Mouse (Mus musculus): Measurements from ENCODE around the gene Rab3a. TPM values are rescaled to one million over a fixed set of nuclear protein-coding genes. Genes with fewer than 3 reads are reported as not detected.

Gene Rab3a
- total RNA-seq, 2 experiments from 2014 or later = 1.6 to 5.5 TPM

GRCm38 (mm10) chr8:70772075-70772474 lies 17.6 kb downstream of the Rab3a start:
- ATAC-seq (replicated peaks; ENCODE audit: poor library complexity, severe bottlenecking) = no peak

DNA sequence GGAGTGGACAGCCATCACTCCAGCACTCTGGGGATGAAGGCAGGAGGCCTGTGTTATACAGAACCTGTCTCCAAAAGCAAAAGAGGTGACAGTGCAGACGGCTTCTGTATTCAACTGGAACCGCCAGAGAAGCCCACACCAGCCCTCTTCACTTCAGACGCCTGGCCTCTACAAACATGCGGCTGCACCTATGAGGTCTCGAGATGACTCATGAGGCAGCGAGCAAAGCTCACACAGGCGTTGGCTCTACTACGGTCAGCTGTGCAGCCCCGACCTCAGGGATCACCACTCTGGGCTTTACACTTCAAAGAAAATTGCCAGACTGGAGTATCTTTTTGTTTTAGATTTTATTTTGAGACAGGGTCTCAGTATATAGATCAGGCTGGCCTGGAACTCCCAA lies 18.4 kb downstream of the Rab3a start:
- no peak for ATAC-seq (replicated peaks; ENCODE audit: poor library complexity, severe bottlenecking)

GRCm38 (mm10) chr8:70773410-70773809 lies 18.9 kb downstream of the Rab3a start:
- no peak for ATAC-seq (replicated peaks; ENCODE audit: poor library complexity, severe bottlenecking)

GRCm38 (mm10) chr8:70773833-70774232 lies 19.4 kb downstream of the Rab3a start:
- no peak for ATAC-seq (replicated peaks; ENCODE audit: poor library complexity, severe bottlenecking)

DNA sequence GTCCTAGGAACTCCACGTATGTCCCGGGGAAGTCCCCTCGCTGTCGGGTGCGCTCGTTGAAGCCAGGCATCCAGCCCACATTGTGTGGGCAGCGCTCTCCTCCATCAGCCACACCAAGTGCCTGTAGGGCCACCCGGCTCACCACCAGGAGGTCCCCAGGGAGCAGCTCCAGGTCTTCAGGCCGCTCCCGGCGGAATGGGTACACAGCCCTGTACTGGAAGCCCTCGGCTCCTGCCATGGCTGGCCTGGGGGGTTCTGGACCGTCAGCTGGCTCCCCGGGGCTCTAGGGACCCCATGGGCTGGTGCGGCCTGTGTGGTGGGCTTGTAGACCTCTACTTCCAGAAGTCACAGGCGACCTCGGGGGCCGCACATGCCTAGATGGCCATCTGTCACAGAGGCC lies 20.3 kb downstream of the Rab3a start:
- no peak for ATAC-seq (replicated peaks; ENCODE audit: poor library complexity, severe bottlenecking)

- ATAC-seq (replicated peaks; ENCODE audit: poor library complexity, severe bottlenecking) = no peak
Measured at GRCm38 (mm10) chr8:70775227-70775626, 20.7 kb downstream of the Rab3a start.

- no peak for ATAC-seq (replicated peaks; ENCODE audit: poor library complexity, severe bottlenecking)
Measured at GRCm38 (mm10) chr8:70775851-70776495, 21.5 kb downstream of the Rab3a start.

GRCm38 (mm10) chr8:70776496-70777444 lies 22.3 kb downstream of the Rab3a start, which contains the start of gene Pik3r2:
TSS of gene Pik3r2 (minus strand) at chr8:70776713.
- ATAC-seq (replicated peaks; ENCODE audit: poor library complexity, severe bottlenecking) = peak; percentile 83

GRCm38 (mm10) chr8:70780093-70780492 lies 25.6 kb downstream of the Rab3a start:
- no peak for ATAC-seq (replicated peaks; ENCODE audit: poor library complexity, severe bottlenecking)

DNA sequence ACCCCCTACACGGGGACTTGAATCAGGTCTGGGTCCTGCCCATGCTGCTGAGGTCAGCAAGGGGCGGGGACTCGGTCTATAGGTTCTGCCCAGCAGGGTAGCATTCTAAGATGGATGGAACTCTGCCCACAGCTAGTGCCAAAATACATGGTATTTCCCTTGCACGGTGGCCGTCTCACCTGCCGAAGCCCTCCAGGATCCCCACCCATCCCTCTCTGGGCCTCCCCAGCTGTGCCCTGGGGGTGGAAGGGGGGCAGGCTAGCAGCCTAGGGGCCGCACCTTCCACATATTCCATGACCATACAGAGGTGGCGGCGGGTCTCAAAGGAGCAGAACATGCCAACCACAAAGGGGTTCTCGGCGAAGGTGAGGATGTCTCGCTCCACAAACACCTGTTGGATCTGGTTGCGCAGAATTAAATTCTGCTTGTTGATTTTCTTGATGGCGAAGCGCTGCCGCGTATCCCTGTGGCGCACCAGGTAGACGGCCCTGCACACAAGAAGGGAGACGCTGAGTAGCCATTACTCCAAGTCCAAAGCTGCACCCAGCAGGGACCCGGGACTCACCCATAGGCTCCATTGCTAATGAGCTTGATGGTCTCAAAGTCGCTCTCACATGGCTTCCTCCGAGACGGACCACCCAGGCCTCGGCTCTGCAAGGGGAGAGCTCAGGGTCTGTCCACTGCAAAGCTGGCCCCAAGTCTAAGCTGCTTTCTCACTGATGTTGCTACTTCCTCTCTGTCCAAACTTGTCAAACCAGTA lies 32.0 kb downstream of the Rab3a start:
- ATAC-seq (replicated peaks; ENCODE audit: poor library complexity, severe bottlenecking) = no peak

- ATAC-seq (replicated peaks; ENCODE audit: poor library complexity, severe bottlenecking) = no peak
Measured at GRCm38 (mm10) chr8:70787051-70787445, 32.6 kb downstream of the Rab3a start.

DNA sequence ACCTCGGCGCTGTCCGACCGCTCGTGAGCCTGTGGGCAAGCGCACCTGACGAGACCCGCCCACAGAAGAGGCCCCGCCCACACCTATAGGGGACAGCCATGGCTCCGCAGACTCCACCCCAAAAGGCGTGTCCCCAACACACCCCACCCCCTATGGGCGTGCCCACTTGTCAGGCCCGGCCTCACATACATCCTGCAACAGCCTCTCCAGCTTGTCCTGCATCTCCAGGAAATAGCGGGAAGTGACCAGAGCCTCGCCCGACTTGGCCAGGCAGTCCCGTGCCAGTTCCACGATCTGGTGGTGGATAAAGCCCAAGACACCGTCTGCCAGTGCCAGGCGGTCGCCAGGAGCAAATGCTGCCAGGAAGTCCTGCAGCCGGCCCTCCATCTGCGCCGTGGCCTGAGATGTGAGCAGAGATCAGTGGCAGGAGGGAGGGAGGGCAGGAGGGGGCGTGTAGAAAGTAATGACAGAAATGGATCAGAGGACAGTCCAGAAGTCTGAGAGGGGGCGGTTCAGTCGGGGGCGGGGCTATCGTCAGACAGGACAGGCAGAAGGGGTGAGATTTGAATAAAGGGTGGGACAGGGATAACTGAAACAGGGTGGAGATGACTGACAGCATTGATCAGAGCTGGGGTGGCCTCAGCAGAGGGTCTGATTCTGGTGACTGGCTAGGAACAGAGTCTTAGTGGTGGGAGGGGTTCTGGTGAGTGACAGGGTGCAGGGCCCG lies 33.6 kb downstream of the Rab3a start:
- no peak for ATAC-seq (replicated peaks; ENCODE audit: poor library complexity, severe bottlenecking)

- no peak for ATAC-seq (replicated peaks; ENCODE audit: poor library complexity, severe bottlenecking)
Measured at GRCm38 (mm10) chr8:70789046-70789445, 34.6 kb downstream of the Rab3a start.

GRCm38 (mm10) chr8:70790846-70791245 lies 36.4 kb downstream of the Rab3a start:
- no peak for ATAC-seq (replicated peaks; ENCODE audit: poor library complexity, severe bottlenecking)

DNA sequence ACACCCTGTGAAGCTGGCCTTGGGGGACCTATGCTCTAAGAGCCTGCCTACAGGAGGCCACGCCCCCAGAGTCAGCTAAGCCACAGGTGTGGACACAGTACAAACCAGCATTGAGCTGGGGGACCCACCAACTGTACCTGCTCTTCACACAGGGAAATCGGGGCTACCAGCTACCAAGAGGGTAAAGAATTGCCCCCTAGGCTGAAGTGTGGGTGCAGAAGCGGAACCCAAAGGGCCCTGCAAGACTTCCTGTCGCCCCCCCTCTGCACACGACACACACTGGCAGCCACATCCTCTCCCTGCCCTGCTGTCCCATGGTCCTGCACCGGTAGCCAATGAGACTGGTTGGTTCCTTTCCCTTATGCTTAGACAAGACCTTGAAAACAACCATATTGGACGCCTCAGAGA lies 36.8 kb downstream of the Rab3a start:
- peak; percentile 76 for ATAC-seq (replicated peaks; ENCODE audit: poor library complexity, severe bottlenecking)

GRCm38 (mm10) chr8:70791975-70792691 lies 37.7 kb downstream of the Rab3a start:
- ATAC-seq (replicated peaks; ENCODE audit: poor library complexity, severe bottlenecking) = peak; percentile 64

- peak; percentile 13 for ATAC-seq (replicated peaks; ENCODE audit: poor library complexity, severe bottlenecking)
Measured at GRCm38 (mm10) chr8:70792700-70793099, 38.2 kb downstream of the Rab3a start.

DNA sequence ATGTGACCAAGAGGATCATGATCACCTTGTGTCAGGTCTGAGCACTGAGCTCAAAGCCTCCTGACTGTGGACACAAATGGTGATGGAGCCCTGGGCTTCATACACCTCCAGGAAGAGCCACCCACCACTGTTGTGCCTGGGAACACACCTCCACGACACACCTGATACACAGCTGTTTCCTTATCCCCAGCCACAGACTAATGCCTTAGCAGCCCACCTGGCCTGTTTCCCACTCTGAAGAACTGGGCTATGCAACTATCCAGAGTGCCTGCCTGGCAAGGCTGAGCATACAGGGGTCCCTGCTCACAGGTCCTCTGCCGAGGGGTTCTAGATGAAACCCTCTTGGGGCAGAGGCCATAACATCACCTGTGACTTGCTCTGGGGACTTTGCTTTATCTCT lies 39.7 kb downstream of the Rab3a start:
- ATAC-seq (replicated peaks; ENCODE audit: poor library complexity, severe bottlenecking) = no peak

DNA sequence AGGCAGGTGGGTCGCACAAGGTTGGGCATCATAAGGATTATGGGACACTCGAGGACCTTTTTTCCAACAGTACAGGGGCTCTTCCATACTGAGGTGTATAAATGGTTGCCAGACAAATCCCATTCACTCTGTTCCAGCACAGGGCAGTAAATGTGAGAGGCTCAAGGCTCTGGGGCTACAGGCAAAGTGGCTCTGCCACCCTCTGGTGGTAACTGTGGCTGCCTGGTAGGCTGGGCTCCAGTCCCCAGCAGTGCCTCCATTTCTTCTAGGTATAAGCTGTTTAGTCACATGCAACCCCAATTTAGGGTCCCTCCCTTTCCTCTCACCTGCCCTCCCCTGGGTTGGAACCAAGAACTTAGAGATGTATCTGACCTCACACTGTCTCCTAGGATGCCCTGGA lies 40.9 kb downstream of the Rab3a start:
- ATAC-seq (replicated peaks; ENCODE audit: poor library complexity, severe bottlenecking) = no peak

Data from granulocyte monocyte progenitor cell, adult 5-6 weeks (primary cell).